Mouse (Mus musculus): ENCODE results near the gene Gm11639. TPM values are rescaled to one million over a fixed set of nuclear protein-coding genes. Genes with fewer than 3 reads are reported as not detected.

The Gm11639 gene
- polyA plus RNA-seq, 1 experiment = not detected

- Histone ChIP-seq H3K36me3 (ENCODE audit: control insufficient read depth, insufficient read depth) (peaks cover 65% of the 10 kb centered on the region), H3K4me3 (ENCODE audit: insufficient read depth, poor library complexity, severe bottlenecking) (no peak overlapping the region), H3ac (ENCODE audit: control insufficient read depth, insufficient read length, low read depth) (no peak overlapping the region), H3K79me3 (ENCODE audit: low read depth) (no peaks in the 10 kb centered on the region), H3K79me2 (ENCODE audit: control insufficient read depth, insufficient read depth) (no peaks in the 10 kb centered on the region), H3K27me3 (ENCODE audit: control insufficient read depth, insufficient read depth, insufficient read length) (no peaks in the 10 kb centered on the region)
- TF ChIP-seq MYOD1 (IDR thresholded peaks at IDR 0.05; ENCODE audit: control insufficient read depth, insufficient read length, low read depth) (no peak), CTCF (IDR thresholded peaks at IDR 0.05; ENCODE audit: control insufficient read depth, insufficient read depth, insufficient read length) (no peak), FOSL1 (IDR thresholded peaks at IDR 0.05; ENCODE audit: insufficient read depth, low read length, poor library complexity, severe bottlenecking) (no peak), MAX (IDR thresholded peaks at IDR 0.05) (no peak), MYOG (IDR thresholded peaks at IDR 0.05; ENCODE audit: control insufficient read depth, extremely low read depth, insufficient read length) (no peak), USF1 (IDR thresholded peaks at IDR 0.05; ENCODE audit: low read depth) (no peak), CEBPB (IDR thresholded peaks at IDR 0.05; ENCODE audit: low read depth) (no peak)
Observed at GRCm38 (mm10) chr11:104643236-104643635, 42.3 kb upstream of the Gm11639 start.

- Histone ChIP-seq H3ac (ENCODE audit: control insufficient read depth, insufficient read length, low read depth) (no peak overlapping the region), H3K79me2 (ENCODE audit: control insufficient read depth, insufficient read depth) (no peaks in the 10 kb centered on the region), H3K27me3 (ENCODE audit: control insufficient read depth, insufficient read depth, insufficient read length) (no peaks in the 10 kb centered on the region), H3K4me3 (ENCODE audit: insufficient read depth, poor library complexity, severe bottlenecking) (no peak overlapping the region), H3K36me3 (ENCODE audit: control insufficient read depth, insufficient read depth) (peaks cover 58% of the 10 kb centered on the region), H3K79me3 (ENCODE audit: low read depth) (no peaks in the 10 kb centered on the region)
- TF ChIP-seq USF1 (IDR thresholded peaks at IDR 0.05; ENCODE audit: low read depth) = no peak
- TF ChIP-seq MYOG (IDR thresholded peaks at IDR 0.05; ENCODE audit: control insufficient read depth, extremely low read depth, insufficient read length) = no peak
- no peak for TF ChIP-seq CTCF (IDR thresholded peaks at IDR 0.05; ENCODE audit: control insufficient read depth, insufficient read depth, insufficient read length)
- no peak for TF ChIP-seq MAX (IDR thresholded peaks at IDR 0.05)
- TF ChIP-seq FOSL1 (IDR thresholded peaks at IDR 0.05; ENCODE audit: insufficient read depth, low read length, poor library complexity, severe bottlenecking) = no peak
- TF ChIP-seq MYOD1 (IDR thresholded peaks at IDR 0.05; ENCODE audit: control insufficient read depth, insufficient read length, low read depth) = no peak
- TF ChIP-seq CEBPB (IDR thresholded peaks at IDR 0.05; ENCODE audit: low read depth) = no peak
Observed at GRCm38 (mm10) chr11:104645402-104645801, 40.1 kb upstream of the Gm11639 start.

- Histone ChIP-seq H3K79me3 (ENCODE audit: low read depth) (no peaks in the 10 kb centered on the region), H3ac (ENCODE audit: control insufficient read depth, insufficient read length, low read depth) (no peak overlapping the region), H3K36me3 (ENCODE audit: control insufficient read depth, insufficient read depth) (peaks cover 56% of the 10 kb centered on the region), H3K79me2 (ENCODE audit: control insufficient read depth, insufficient read depth) (no peaks in the 10 kb centered on the region), H3K4me3 (ENCODE audit: insufficient read depth, poor library complexity, severe bottlenecking) (no peak overlapping the region), H3K27me3 (ENCODE audit: control insufficient read depth, insufficient read depth, insufficient read length) (no peaks in the 10 kb centered on the region)
- no peak for TF ChIP-seq USF1 (IDR thresholded peaks at IDR 0.05; ENCODE audit: low read depth)
- no peak for TF ChIP-seq MYOG (IDR thresholded peaks at IDR 0.05; ENCODE audit: control insufficient read depth, extremely low read depth, insufficient read length)
Observed at GRCm38 (mm10) chr11:104646173-104646572, 39.3 kb upstream of the Gm11639 start.

GRCm38 (mm10) chr11:104646611-104647010 is 38.9 kb upstream of the Gm11639 start:
- H3K79me3 ChIP-seq (ENCODE audit: low read depth) = no peaks in the 10 kb centered on the region
- H3ac ChIP-seq (ENCODE audit: control insufficient read depth, insufficient read length, low read depth) = no peak overlapping the region
- no peak overlapping the region for H3K4me3 ChIP-seq (ENCODE audit: insufficient read depth, poor library complexity, severe bottlenecking)
- TF ChIP-seq CEBPB (IDR thresholded peaks at IDR 0.05; ENCODE audit: low read depth) = no peak
- no peak for TF ChIP-seq FOSL1 (IDR thresholded peaks at IDR 0.05; ENCODE audit: insufficient read depth, low read length, poor library complexity, severe bottlenecking)
- TF ChIP-seq MAX (IDR thresholded peaks at IDR 0.05) = no peak
- TF ChIP-seq USF1 (IDR thresholded peaks at IDR 0.05; ENCODE audit: low read depth) = no peak
- no peak for TF ChIP-seq CTCF (IDR thresholded peaks at IDR 0.05; ENCODE audit: control insufficient read depth, insufficient read depth, insufficient read length)
- TF ChIP-seq MYOD1 (IDR thresholded peaks at IDR 0.05; ENCODE audit: control insufficient read depth, insufficient read length, low read depth) = no peak
- no peak for TF ChIP-seq MYOG (IDR thresholded peaks at IDR 0.05; ENCODE audit: control insufficient read depth, extremely low read depth, insufficient read length)
- peaks cover 54% of the 10 kb centered on the region for H3K36me3 ChIP-seq (ENCODE audit: control insufficient read depth, insufficient read depth)
- no peaks in the 10 kb centered on the region for H3K27me3 ChIP-seq (ENCODE audit: control insufficient read depth, insufficient read depth, insufficient read length)
- H3K79me2 ChIP-seq (ENCODE audit: control insufficient read depth, insufficient read depth) = no peaks in the 10 kb centered on the region

- Histone ChIP-seq H3K79me3 (ENCODE audit: low read depth) (no peaks in the 10 kb centered on the region), H3K36me3 (ENCODE audit: control insufficient read depth, insufficient read depth) (peaks cover 48% of the 10 kb centered on the region), H3K79me2 (ENCODE audit: control insufficient read depth, insufficient read depth) (no peaks in the 10 kb centered on the region), H3K4me3 (ENCODE audit: insufficient read depth, poor library complexity, severe bottlenecking) (no peak overlapping the region), H3ac (ENCODE audit: control insufficient read depth, insufficient read length, low read depth) (no peak overlapping the region), H3K27me3 (ENCODE audit: control insufficient read depth, insufficient read depth, insufficient read length) (no peaks in the 10 kb centered on the region)
- no peak for TF ChIP-seq CEBPB (IDR thresholded peaks at IDR 0.05; ENCODE audit: low read depth)
- no peak for TF ChIP-seq MAX (IDR thresholded peaks at IDR 0.05)
- no peak for TF ChIP-seq FOSL1 (IDR thresholded peaks at IDR 0.05; ENCODE audit: insufficient read depth, low read length, poor library complexity, severe bottlenecking)
- TF ChIP-seq CTCF (IDR thresholded peaks at IDR 0.05; ENCODE audit: control insufficient read depth, insufficient read depth, insufficient read length) = no peak
- no peak for TF ChIP-seq MYOD1 (IDR thresholded peaks at IDR 0.05; ENCODE audit: control insufficient read depth, insufficient read length, low read depth)
- no peak for TF ChIP-seq MYOG (IDR thresholded peaks at IDR 0.05; ENCODE audit: control insufficient read depth, extremely low read depth, insufficient read length)
- TF ChIP-seq USF1 (IDR thresholded peaks at IDR 0.05; ENCODE audit: low read depth) = no peak
Observed at GRCm38 (mm10) chr11:104647188-104647867, 38.2 kb upstream of the Gm11639 start.

GRCm38 (mm10) chr11:104648571-104648970 is 36.9 kb upstream of the Gm11639 start:
- Histone ChIP-seq H3K4me3 (ENCODE audit: insufficient read depth, poor library complexity, severe bottlenecking) (no peak overlapping the region), H3K79me3 (ENCODE audit: low read depth) (no peaks in the 10 kb centered on the region), H3K36me3 (ENCODE audit: control insufficient read depth, insufficient read depth) (peaks cover 36% of the 10 kb centered on the region), H3ac (ENCODE audit: control insufficient read depth, insufficient read length, low read depth) (no peak overlapping the region), H3K79me2 (ENCODE audit: control insufficient read depth, insufficient read depth) (no peaks in the 10 kb centered on the region), H3K27me3 (ENCODE audit: control insufficient read depth, insufficient read depth, insufficient read length) (no peaks in the 10 kb centered on the region)
- TF ChIP-seq MAX (IDR thresholded peaks at IDR 0.05) (no peak), CTCF (IDR thresholded peaks at IDR 0.05; ENCODE audit: control insufficient read depth, insufficient read depth, insufficient read length) (peak; percentile 42)

All from C2C12 (cell line).